Comparison of ENCODE assay signal across 8 mouse cellular contexts in genomic region chr7:44860576-44861428, GRCm38 (mm10). TPM values are rescaled to one million over a fixed set of nuclear protein-coding genes. Genes with fewer than 3 reads are reported as not detected.
DNase-seq lines count a peak whose midpoint lies in the region; ATAC-seq and TF ChIP-seq lines count a peak whose summit lies in the region.

No protein-coding gene starts in this region.

- H3K4me2 ChIP-seq in forebrain, embryonic 13.5 days = peak overlapping the region; percentile 22; the same call in 1 of the 2 replicates
- no peak overlapping the region for H3K4me2 ChIP-seq in intestine, embryonic 15.5 days (replicated peaks)
- no peak overlapping the region; the same call in 1 of the 2 replicates for H3K4me2 ChIP-seq in neural tube, embryonic 13.5 days

- 55% methylated on average over 22 of the region's 22 CpGs for WGBS in forebrain, embryonic 13.5 days
- 56% methylated on average over 22 of the region's 22 CpGs for WGBS in intestine, embryonic 15.5 days
- 44% methylated on average over 22 of the region's 22 CpGs for WGBS in lung, adult 2 months
- WGBS in neural tube, embryonic 13.5 days = 59% methylated on average over 22 of the region's 22 CpGs

- peak; percentile 59 for DNase-seq in right cerebral cortex, adult 18-20 months
- DNase-seq in right cerebral cortex, postnatal 36 days (ENCODE audit: low spot score in 2 of 2) = no peak
- DNase-seq in brain, adult 2 months (ENCODE audit: low read depth, low spot score) = peak; percentile 76
- DNase-seq in lung, adult 2 months = peak; percentile 67
- DNase-seq in thymus, postnatal 14 days = peak; percentile 70

- H3K27ac ChIP-seq in forebrain, embryonic 13.5 days = peak overlapping the region; percentile 72
- peak overlapping the region; percentile 48; the same call in 1 of the 2 replicates for H3K27ac ChIP-seq in intestine, embryonic 15.5 days
- H3K27ac ChIP-seq in neural tube, embryonic 13.5 days (replicated peaks) = peak overlapping the region; percentile 38; the same call in 1 of the 2 replicates

- peak; percentile 37 for ATAC-seq in forebrain, embryonic 13.5 days
- ATAC-seq in intestine, embryonic 15.5 days = peak; percentile 32; the same call in 1 of the 2 replicates
- ATAC-seq in neural tube, embryonic 13.5 days (ENCODE audit: low read depth) = peak; percentile 3; the same call in 1 of the 2 replicates

- H3K9ac ChIP-seq in forebrain, embryonic 13.5 days = 0 out of 2 replicates have a peak overlapping the region, but pooled peaks have one; percentile 34
- no peak overlapping the region for H3K9ac ChIP-seq in intestine, embryonic 15.5 days
- H3K9ac ChIP-seq in neural tube, embryonic 13.5 days = peak overlapping the region; percentile 43; the same call in 1 of the 2 replicates

- peak; percentile 83 for TF ChIP-seq CTCF in lung, adult 2 months (IDR thresholded peaks at IDR 0.05; ENCODE audit: insufficient read depth, low read length)

- no peak for TF ChIP-seq POLR2A in lung, adult 2 months (IDR thresholded peaks at IDR 0.05; ENCODE audit: borderline replicate concordance, extremely low read depth, low read depth, low read length)

- H3K27me3 ChIP-seq in forebrain, embryonic 13.5 days = no peaks in the 10 kb centered on the region
- no peaks in the 10 kb centered on the region for H3K27me3 ChIP-seq in intestine, embryonic 15.5 days (replicated peaks)
- no peaks in the 10 kb centered on the region for H3K27me3 ChIP-seq in neural tube, embryonic 13.5 days

- H3K36me3 ChIP-seq in forebrain, embryonic 13.5 days (ENCODE audit: poor library complexity, severe bottlenecking) = peaks cover 56% of the 10 kb centered on the region
- H3K36me3 ChIP-seq in intestine, embryonic 15.5 days = peaks cover 38% of the 10 kb centered on the region
- H3K36me3 ChIP-seq in neural tube, embryonic 13.5 days = peaks cover 44% of the 10 kb centered on the region

- H3K9me3 ChIP-seq in forebrain, embryonic 13.5 days (replicated peaks) = no peaks in the 10 kb centered on the region
- H3K9me3 ChIP-seq in intestine, embryonic 15.5 days = no peaks in the 10 kb centered on the region
- H3K9me3 ChIP-seq in neural tube, embryonic 13.5 days = no peaks in the 10 kb centered on the region

- no peak overlapping the region for H3K4me3 ChIP-seq in forebrain, embryonic 13.5 days
- no peak overlapping the region for H3K4me3 ChIP-seq in intestine, embryonic 15.5 days (replicated peaks)
- no peak overlapping the region for H3K4me3 ChIP-seq in lung, adult 2 months (replicated peaks; ENCODE audit: extremely low read depth, low read depth, low read length)
- 0 out of 2 replicates have a peak overlapping the region, but pooled peaks have one; percentile 3 for H3K4me3 ChIP-seq in neural tube, embryonic 13.5 days

- peaks cover 49% of the 10 kb centered on the region for H3K4me1 ChIP-seq in forebrain, embryonic 13.5 days
- H3K4me1 ChIP-seq in intestine, embryonic 15.5 days (replicated peaks) = peaks cover 49% of the 10 kb centered on the region
- H3K4me1 ChIP-seq in lung, adult 2 months (ENCODE audit: control insufficient read depth, insufficient read depth, low read length) = peaks cover 11% of the 10 kb centered on the region
- H3K4me1 ChIP-seq in neural tube, embryonic 13.5 days (replicated peaks) = peaks cover 60% of the 10 kb centered on the region

RNA-seq across cellular contexts. Expression of gene Pnkp, which starts 3.9 kb away (rescaled TPM):
- polyA plus RNA-seq in forebrain, embryonic 13.5 days (2015; fragmentation: Nextera tagmentation; extraction: Ambion mirVana) = 34.9 and 38.1 TPM in 2 replicates
- polyA plus RNA-seq in intestine, embryonic 15.5 days (2015; fragmentation: Nextera tagmentation; extraction: Ambion mirVana) = 25.9 and 29.0 TPM in 2 replicates
- 57.2 and 62.0 TPM in 2 replicates for polyA plus RNA-seq in lung, adult 2 months (2012; rRNA removed)
- 30.2 and 31.6 TPM in 2 replicates for polyA plus RNA-seq in neural tube, embryonic 13.5 days (2015; fragmentation: Nextera tagmentation; extraction: Ambion mirVana)

RNA-seq across cellular contexts. Expression of gene Ptov1, which starts 8.8 kb away (rescaled TPM):
- polyA plus RNA-seq in forebrain, embryonic 13.5 days (2015; fragmentation: Nextera tagmentation; extraction: Ambion mirVana) = 558 and 574 TPM in 2 replicates
- polyA plus RNA-seq in intestine, embryonic 15.5 days (2015; fragmentation: Nextera tagmentation; extraction: Ambion mirVana) = 239 and 253 TPM in 2 replicates
- 274 and 280 TPM in 2 replicates for polyA plus RNA-seq in lung, adult 2 months (2012; rRNA removed)
- polyA plus RNA-seq in neural tube, embryonic 13.5 days (2015; fragmentation: Nextera tagmentation; extraction: Ambion mirVana) = 471 and 515 TPM in 2 replicates

RNA-seq across cellular contexts. Expression of gene Tbc1d17, which starts 11.9 kb away (rescaled TPM):
- 81.5 and 95.5 TPM in 2 replicates for polyA plus RNA-seq in forebrain, embryonic 13.5 days (2015; fragmentation: Nextera tagmentation; extraction: Ambion mirVana)
- 71.0 and 71.3 TPM in 2 replicates for polyA plus RNA-seq in intestine, embryonic 15.5 days (2015; fragmentation: Nextera tagmentation; extraction: Ambion mirVana)
- 95.7 and 114 TPM in 2 replicates for polyA plus RNA-seq in lung, adult 2 months (2012; rRNA removed)
- 94.0 and 101 TPM in 2 replicates for polyA plus RNA-seq in neural tube, embryonic 13.5 days (2015; fragmentation: Nextera tagmentation; extraction: Ambion mirVana)

RNA-seq across cellular contexts. Expression of gene Akt1s1, which starts 12.0 kb away (rescaled TPM):
- 93.1 and 95.4 TPM in 2 replicates for polyA plus RNA-seq in forebrain, embryonic 13.5 days (2015; fragmentation: Nextera tagmentation; extraction: Ambion mirVana)
- polyA plus RNA-seq in intestine, embryonic 15.5 days (2015; fragmentation: Nextera tagmentation; extraction: Ambion mirVana) = 112 and 116 TPM in 2 replicates
- 96.6 and 130 TPM in 2 replicates for polyA plus RNA-seq in lung, adult 2 months (2012; rRNA removed)
- polyA plus RNA-seq in neural tube, embryonic 13.5 days (2015; fragmentation: Nextera tagmentation; extraction: Ambion mirVana) = 89.7 and 99.0 TPM in 2 replicates

RNA-seq across cellular contexts. Expression of gene Med25, which starts 31.7 kb away (rescaled TPM):
- 145 and 165 TPM in 2 replicates for polyA plus RNA-seq in forebrain, embryonic 13.5 days (2015; fragmentation: Nextera tagmentation; extraction: Ambion mirVana)
- 88.2 and 91.8 TPM in 2 replicates for polyA plus RNA-seq in intestine, embryonic 15.5 days (2015; fragmentation: Nextera tagmentation; extraction: Ambion mirVana)
- polyA plus RNA-seq in lung, adult 2 months (2012; rRNA removed) = 133 and 233 TPM in 2 replicates
- polyA plus RNA-seq in neural tube, embryonic 13.5 days (2015; fragmentation: Nextera tagmentation; extraction: Ambion mirVana) = 134 and 138 TPM in 2 replicates

Comparison
In these comparisons a context has a peak if more than half of its experiments do, and no peak if none do; other contexts are left out.
1. DNase-seq: peak in right cerebral cortex, adult 18-20 months (single experiment), brain, adult 2 months (single experiment), lung, adult 2 months (single experiment) and thymus, postnatal 14 days (single experiment); none in right cerebral cortex, postnatal 36 days (0 of 2).
2. Peak in every context shown above with its lines, with median percentiles within 50 percentile points of each other: ATAC-seq and H3K27ac ChIP-seq.